Mouse (Mus musculus) mouse trophoblast stem cell (cell line): ENCODE results near the gene Mfrp.

Experiments
- in situ Hi-C, 2 experiments: fragments of 300-500 bp; cut with MseI, MboI; formaldehyde crosslinking; loops; 2 replicates in 1 of 2; 3 replicates in 1 of 2; pipeline ENCODE4 v1.15.1; 2025

Gene Mfrp

GRCm38 (mm10) chr9:44101490-44101889, at the start of gene Mfrp:
Gene Mfrp, plus strand, starts transcription at chr9:44101729.
- in situ Hi-C loops = no loop called here

GRCm38 (mm10) chr9:44052855-44053254, 48.7 kb upstream of the Mfrp start:
- in situ Hi-C loops = no loop called here

GRCm38 (mm10) chr9:44053936-44054335, 47.6 kb upstream of the Mfrp start:
- in situ Hi-C loops = no loop called here

- in situ Hi-C loops = loop anchor here in 1 of 2 experiments (5.0 kb wide), 1 partner anchor 66 kb away; no protein-coding TSS in a partner anchor
Measured at GRCm38 (mm10) chr9:44058606-44059005, 42.9 kb upstream of the Mfrp start.

GRCm38 (mm10) chr9:44065177-44065576, 36.4 kb upstream of the Mfrp start:
- in situ Hi-C loops = no loop called here

GRCm38 (mm10) chr9:44066785-44067225, 34.7 kb upstream of the Mfrp start, which contains the start of gene Usp2:
Gene Usp2, plus strand, starts transcription at chr9:44067021.
- in situ Hi-C loops = no loop called here

- in situ Hi-C loops = no loop called here
Measured at GRCm38 (mm10) chr9:44067241-44067959, 34.1 kb upstream of the Mfrp start.

- in situ Hi-C loops = no loop called here
Measured at GRCm38 (mm10) chr9:44067960-44068330, 33.6 kb upstream of the Mfrp start.

- in situ Hi-C loops = no loop called here
Measured at GRCm38 (mm10) chr9:44069252-44069651, 32.3 kb upstream of the Mfrp start.

- in situ Hi-C loops = no loop called here
Measured at GRCm38 (mm10) chr9:44070113-44070843, 31.3 kb upstream of the Mfrp start.

GRCm38 (mm10) chr9:44070844-44071231, 30.7 kb upstream of the Mfrp start:
- in situ Hi-C loops = no loop called here

GRCm38 (mm10) chr9:44071914-44072598, 29.5 kb upstream of the Mfrp start:
- in situ Hi-C loops = no loop called here

- in situ Hi-C loops = no loop called here
Measured at GRCm38 (mm10) chr9:44072599-44072915, 29.0 kb upstream of the Mfrp start.

GRCm38 (mm10) chr9:44073115-44073514, 28.4 kb upstream of the Mfrp start:
- in situ Hi-C loops = no loop called here

GRCm38 (mm10) chr9:44074395-44075275, 26.9 kb upstream of the Mfrp start:
- in situ Hi-C loops = no loop called here

- in situ Hi-C loops = no loop called here
Measured at GRCm38 (mm10) chr9:44075276-44075995, 26.1 kb upstream of the Mfrp start.

- in situ Hi-C loops = no loop called here
Measured at GRCm38 (mm10) chr9:44075996-44076763, 25.3 kb upstream of the Mfrp start.

GRCm38 (mm10) chr9:44076764-44077120, 24.8 kb upstream of the Mfrp start:
- in situ Hi-C loops = no loop called here

GRCm38 (mm10) chr9:44077266-44077910, 24.1 kb upstream of the Mfrp start:
- in situ Hi-C loops = no loop called here
